Mouse (Mus musculus) intestine, embryonic 16.5 days (tissue): ENCODE results near the gene Tmem190. TPM values are rescaled to one million over a fixed set of nuclear protein-coding genes. Genes with fewer than 3 reads are reported as not detected.

ENCODE experiments used
- ATAC-seq: fragments of 200-750 bp; cut with Nextera tagmentation; 2 replicates; pipeline ENCODE4 v1.8.0; 2017; ENCODE audit warnings: moderate TSS enrichment, moderate library complexity
- H3K27ac ChIP-seq: fragments of 300-500 bp; sonication (generic); 2 replicates; pipeline ENCODE4 v1.5.1; 2014; ENCODE audit warnings: mild to moderate bottlenecking, low read length
- H3K27me3 ChIP-seq: fragments of 300-500 bp; sonication (generic); replicated peaks from 2 replicates; pipeline ENCODE4 v1.6.1; 2014; ENCODE audit warnings: low read length, control low read depth, mixed read lengths; ENCODE audit not compliant: control insufficient read depth, insufficient read depth
- H3K36me3 ChIP-seq: fragments of 300-500 bp; sonication (generic); 2 replicates; pipeline ENCODE4 v1.6.1; 2014; ENCODE audit warnings: low read length, control low read depth; ENCODE audit not compliant: control insufficient read depth, insufficient read depth
- H3K4me1 ChIP-seq: fragments of 300-500 bp; sonication (generic); 2 replicates; pipeline ENCODE4 v1.6.1; 2014; ENCODE audit warnings: low read length, control low read depth, mixed read lengths; ENCODE audit not compliant: control insufficient read depth, insufficient read depth
- H3K4me2 ChIP-seq: fragments of 300-500 bp; sonication (generic); 2 replicates; pipeline ENCODE4 v1.6.1; 2014; ENCODE audit warnings: low read depth, low read length, control low read depth
- H3K4me3 ChIP-seq: fragments of 300-500 bp; sonication (generic); 2 replicates; pipeline ENCODE4 v1.5.1; 2014; ENCODE audit warnings: mild to moderate bottlenecking, low read length
- H3K9ac ChIP-seq: fragments of 300-500 bp; sonication (generic); 2 replicates; pipeline ENCODE4 v1.6.1; 2014; ENCODE audit warnings: low read depth, low read length
- H3K9me3 ChIP-seq: fragments of 300-500 bp; sonication (generic); 2 replicates; pipeline ENCODE4 v1.6.1; 2016; ENCODE audit warnings: low read length, control low read depth; ENCODE audit not compliant: control insufficient read depth
- WGBS: fragments of 180-500 bp; shearing (Covaris S2); extraction: QIAGEN DNeasy Blood & Tissue Kit; methylation state at CpG from one replicate; pipeline ENCODE4 v1.1.7; 2014; 5-methylcytosine and 5-hydroxymethylcytosine counted together
- polyA plus RNA-seq: library from polyadenylated mRNA; unstranded; fragments of >200 nt; fragmentation: Nextera tagmentation; extraction: Ambion mirVana; gene quantifications from 2 replicates; pipeline ENCODE4 v1.2.1, GENCODE M21; 2015

Gene Tmem190
- polyA plus RNA-seq, 1 experiment from 2014 or later, result 1.0 TPM

DNA sequence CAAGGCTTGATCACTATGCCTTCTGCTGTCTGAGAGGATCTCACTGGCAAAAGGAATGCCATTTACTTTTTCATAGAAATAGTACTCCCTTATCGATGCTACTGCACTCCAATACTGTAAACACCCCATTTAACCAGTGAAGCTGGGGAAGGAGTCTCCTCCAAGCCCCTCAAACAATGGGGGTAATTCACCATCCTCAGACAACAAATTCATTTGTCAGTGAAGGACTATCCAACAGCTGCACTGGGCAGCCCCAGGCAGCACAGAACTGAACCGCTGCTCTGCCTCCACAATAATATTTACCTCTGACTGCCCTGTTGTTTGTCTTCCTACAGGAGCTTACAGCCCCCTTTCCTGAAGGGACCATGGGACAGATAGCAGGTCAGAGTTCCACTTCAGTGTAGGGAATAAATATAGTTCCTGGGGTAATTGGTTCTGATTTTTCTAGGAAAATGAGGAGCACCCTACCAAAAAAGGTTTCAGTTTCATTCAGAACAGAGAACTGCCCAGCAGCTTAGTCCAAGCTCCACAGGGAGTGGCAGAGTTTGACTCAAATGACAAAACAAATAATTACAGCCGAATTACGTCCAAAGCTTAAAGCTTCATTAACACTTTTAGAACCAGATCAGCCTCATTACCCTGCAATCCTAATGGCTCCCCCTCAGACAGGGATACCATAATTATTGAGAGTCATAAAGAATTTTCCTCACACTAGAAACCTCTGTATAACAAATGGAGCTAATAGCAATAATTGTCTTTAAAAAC is 17.6 kb upstream of the Tmem190 start:
- Histone ChIP-seq H3K9me3 (no peaks in the 10 kb centered on the region), H3K27me3 (no peaks in the 10 kb centered on the region), H3K27ac (no peak overlapping the region), H3K36me3 (no peaks in the 10 kb centered on the region), H3K9ac (no peak overlapping the region), H3K4me3 (no peak overlapping the region), H3K4me1 (0 out of 2 replicates have a peak, but pooled peaks cover 4% of the 10 kb centered on the region), H3K4me2 (no peak overlapping the region)
- ATAC-seq, result no peak
- 9% methylated on average over 4 of the region's 4 CpGs for WGBS

DNA sequence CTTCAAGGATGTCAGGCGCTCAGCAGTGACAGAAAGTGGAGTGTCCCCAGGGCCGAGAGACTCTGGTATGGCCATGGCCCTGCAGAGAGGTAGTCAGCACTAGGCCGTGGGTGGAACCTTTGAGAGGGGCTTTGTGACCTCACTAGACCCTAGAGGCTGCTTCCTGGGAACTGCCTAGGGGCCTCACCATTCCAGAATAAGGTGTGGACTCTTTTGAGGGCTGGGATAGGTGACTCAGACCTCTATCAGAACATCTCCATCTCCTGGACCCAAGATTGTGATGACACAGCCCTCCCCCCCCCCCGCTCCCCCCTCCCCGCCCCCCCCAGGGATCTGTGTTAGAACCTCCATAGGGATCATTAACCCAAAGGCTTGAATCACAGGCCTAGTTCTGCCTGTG is 11.5 kb upstream of the Tmem190 start, which contains the start of gene Fam71e2:
Fam71e2 (minus strand) TSS at position 101 of the 400 bp plus-strand sequence.
- 73% methylated on average over 4 of the region's 5 CpGs for WGBS
- Histone ChIP-seq H3K4me1 (no peaks in the 10 kb centered on the region), H3K27ac (no peak within 1 kb of the TSS), H3K9ac (no peak within 1 kb of the TSS), H3K36me3 (no peaks in the 10 kb centered on the region), H3K4me3 (no peak within 1 kb of the TSS), H3K27me3 (peaks cover 13% of the 10 kb centered on the region), H3K4me2 (no peak within 1 kb of the TSS), H3K9me3 (no peaks in the 10 kb centered on the region)
- ATAC-seq, result no peak

DNA sequence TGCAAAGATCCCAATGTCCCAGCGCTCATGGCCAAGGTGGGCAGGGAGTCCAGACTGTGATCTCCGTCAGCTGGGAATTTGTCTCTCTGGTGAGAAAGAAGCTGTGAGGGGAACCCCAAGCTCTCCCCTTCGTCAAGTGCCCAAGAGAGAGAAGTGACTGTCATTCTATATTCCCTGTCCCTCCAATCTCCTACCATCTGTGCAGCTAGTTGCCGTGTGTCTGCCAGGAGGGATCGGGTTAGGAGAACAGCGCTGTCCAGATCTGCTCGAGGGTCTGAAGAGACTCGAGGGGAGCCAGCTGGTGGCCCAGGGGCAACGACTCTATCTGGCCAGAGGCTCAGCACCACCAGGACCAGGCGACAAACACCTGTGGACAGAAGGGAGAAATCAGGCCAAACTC is 6.6 kb upstream of the Tmem190 start:
- no peak overlapping the region for H3K4me3 ChIP-seq
- peaks cover 42% of the 10 kb centered on the region for H3K27me3 ChIP-seq
- peaks cover 11% of the 10 kb centered on the region for H3K4me1 ChIP-seq
- H3K27ac ChIP-seq, result no peak overlapping the region
- ATAC-seq, result no peak
- WGBS, result 48% methylated on average over 10 of the region's 10 CpGs
- no peaks in the 10 kb centered on the region for H3K36me3 ChIP-seq
- no peak overlapping the region for H3K4me2 ChIP-seq
- H3K9ac ChIP-seq, result no peak overlapping the region
- no peaks in the 10 kb centered on the region for H3K9me3 ChIP-seq

DNA sequence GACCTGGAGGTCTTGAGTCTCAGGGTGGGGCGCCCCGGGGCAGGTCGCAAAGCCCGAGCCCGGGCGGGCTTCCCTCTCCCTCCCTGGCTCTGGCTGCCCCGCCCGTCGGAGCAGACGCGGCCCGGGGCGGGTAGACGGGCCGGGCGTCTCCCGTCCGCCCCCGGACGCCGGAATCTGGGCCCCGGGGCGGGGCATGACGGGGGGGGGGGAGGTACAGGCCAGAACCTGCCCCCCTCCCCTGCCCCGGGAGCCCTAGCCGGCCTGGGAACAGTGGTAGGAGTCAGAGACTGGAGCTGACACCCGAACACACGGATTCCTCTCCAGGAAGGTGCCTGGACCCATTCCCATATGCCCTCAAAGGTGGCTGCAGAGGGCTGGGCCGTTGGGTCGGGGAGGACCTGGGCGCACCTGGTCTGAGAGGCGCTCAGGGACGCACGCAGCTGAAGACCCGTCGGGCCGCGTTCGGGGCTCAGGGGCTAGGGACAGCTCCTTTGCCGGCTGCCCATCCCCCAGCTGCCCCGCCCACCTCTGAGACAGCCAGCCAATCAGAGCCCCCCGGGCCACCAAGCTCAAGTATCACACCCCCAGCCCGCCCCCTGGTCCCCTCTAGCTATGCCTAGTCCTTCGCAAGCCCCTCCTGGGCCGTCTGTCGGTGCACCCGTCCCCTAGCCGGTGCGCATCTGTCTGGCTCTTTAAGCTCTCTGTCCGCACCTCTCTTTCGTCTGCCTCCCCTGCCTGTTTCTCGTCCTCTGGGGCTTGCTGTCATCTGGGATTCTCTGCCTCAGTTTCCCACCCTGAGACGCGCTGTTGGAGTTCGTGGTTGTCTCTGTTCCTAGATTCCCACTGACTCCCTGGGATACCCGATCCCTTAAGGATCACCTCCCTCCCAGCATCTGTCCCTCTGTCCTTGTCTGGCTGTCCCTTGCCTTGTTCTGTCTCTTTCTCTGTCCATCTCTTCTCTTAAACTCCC is 5.6 kb upstream of the Tmem190 start:
- no peak overlapping the region for H3K27ac ChIP-seq
- no peaks in the 10 kb centered on the region for H3K9me3 ChIP-seq
- H3K4me3 ChIP-seq, result peak overlapping the region; percentile 49
- under 1% methylated on average over 37 of the region's 56 CpGs for WGBS
- H3K4me2 ChIP-seq, result peak overlapping the region; percentile 59
- peak; percentile 73 for ATAC-seq
- peak overlapping the region; percentile 59 for H3K9ac ChIP-seq
- H3K4me1 ChIP-seq, result peaks cover 11% of the 10 kb centered on the region
- peaks cover 42% of the 10 kb centered on the region for H3K27me3 ChIP-seq
- H3K36me3 ChIP-seq, result no peaks in the 10 kb centered on the region

DNA sequence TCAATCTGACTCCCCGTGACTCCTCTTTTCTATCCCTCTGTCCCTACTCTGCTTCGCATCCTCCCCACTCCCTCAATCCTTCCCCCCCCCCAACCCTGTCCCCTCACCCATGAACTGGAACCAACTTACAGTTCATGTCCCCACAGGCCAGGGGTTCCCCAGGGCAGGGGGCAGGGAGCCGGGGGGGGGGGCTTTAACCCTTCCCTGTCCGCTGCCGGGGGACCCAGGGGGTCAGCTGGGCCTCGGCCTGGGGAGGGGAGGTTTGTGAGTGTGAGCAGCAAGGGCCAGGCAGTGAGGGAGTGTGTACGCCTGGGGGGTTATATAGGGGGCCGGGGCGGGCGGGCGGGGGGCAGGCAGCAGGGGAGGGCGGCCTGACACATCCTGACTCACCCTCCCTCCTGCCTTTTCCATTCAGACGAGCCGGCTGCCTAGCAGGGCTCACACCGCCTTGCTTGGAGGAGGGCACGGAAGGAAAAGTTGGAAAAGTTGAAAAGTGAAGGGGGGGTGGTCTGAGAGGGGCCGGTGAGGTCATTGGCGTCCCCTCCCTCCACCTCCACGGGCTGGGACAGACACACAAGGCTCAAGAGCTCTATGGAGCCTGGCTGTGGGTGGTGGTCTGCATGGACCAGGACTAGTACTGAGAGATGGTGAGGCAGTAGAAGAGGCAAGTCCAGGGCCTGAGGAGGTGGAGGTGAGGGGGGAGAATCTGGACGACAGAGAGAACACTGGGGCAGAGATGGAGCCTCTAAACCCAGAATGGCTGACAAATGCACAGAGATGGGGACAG is 4.7 kb upstream of the Tmem190 start:
- Histone ChIP-seq H3K4me3 (no peak overlapping the region), H3K27me3 (peaks cover 42% of the 10 kb centered on the region), H3K4me2 (no peak overlapping the region), H3K36me3 (no peaks in the 10 kb centered on the region), H3K27ac (no peak overlapping the region), H3K9ac (no peak overlapping the region), H3K9me3 (no peaks in the 10 kb centered on the region), H3K4me1 (peaks cover 11% of the 10 kb centered on the region)
- 4% methylated on average over 17 of the region's 20 CpGs for WGBS
- no peak for ATAC-seq

DNA sequence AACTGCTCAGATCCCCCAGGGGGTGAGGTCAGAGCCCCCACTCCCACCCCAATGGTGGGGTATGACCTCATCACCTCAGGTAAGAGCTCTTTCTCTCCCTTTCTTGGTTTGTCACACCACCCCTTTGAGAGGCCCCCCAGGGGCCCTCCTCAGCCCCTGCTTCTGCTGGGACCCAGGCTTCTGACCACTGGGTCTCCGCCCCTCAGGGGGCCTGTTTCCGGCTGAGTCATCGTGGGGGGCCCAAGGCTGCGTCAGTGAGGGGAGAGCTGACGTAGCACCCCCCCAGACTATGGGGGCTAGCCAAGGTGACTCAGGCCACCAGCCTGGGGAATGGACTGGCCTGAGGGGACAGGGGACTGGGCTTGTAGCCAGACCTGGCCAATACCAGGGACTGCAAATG is 2.8 kb upstream of the Tmem190 start:
- no peak overlapping the region for H3K4me3 ChIP-seq
- H3K36me3 ChIP-seq, result peaks cover 3% of the 10 kb centered on the region; the same call in 1 of the 2 replicates
- peaks cover 39% of the 10 kb centered on the region for H3K27me3 ChIP-seq
- H3K4me2 ChIP-seq, result no peak overlapping the region
- no peak for ATAC-seq
- H3K9ac ChIP-seq, result no peak overlapping the region
- H3K27ac ChIP-seq, result no peak overlapping the region
- H3K4me1 ChIP-seq, result peaks cover 11% of the 10 kb centered on the region
- 32% methylated on average over 5 of the region's 5 CpGs for WGBS
- no peaks in the 10 kb centered on the region for H3K9me3 ChIP-seq

DNA sequence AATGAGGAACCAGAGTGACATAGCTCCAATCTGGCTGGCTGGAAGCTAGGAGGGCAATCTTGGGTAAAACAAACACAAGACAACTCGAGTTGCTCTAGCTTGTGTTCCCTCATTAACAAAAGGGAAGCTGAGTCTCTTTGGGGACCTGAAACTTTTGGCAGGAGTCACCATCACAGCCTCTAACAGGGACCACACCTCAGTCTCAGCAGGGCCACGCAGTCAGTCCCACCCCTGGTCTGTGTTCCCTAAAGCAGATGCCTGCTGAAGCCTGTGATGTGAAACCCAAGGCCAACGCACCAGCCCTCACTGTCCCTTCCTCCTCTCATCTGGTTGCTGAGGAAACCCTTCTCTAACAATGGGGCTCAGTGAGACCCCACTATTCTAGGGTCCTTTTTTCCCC is 607 bp upstream of the Tmem190 start:
- Histone ChIP-seq H3K9ac (no peak overlapping the region), H3K4me3 (no peak overlapping the region), H3K27ac (no peak overlapping the region), H3K9me3 (no peaks in the 10 kb centered on the region), H3K4me1 (peaks cover 7% of the 10 kb centered on the region), H3K36me3 (peaks cover 5% of the 10 kb centered on the region; the same call in 1 of the 2 replicates), H3K4me2 (no peak overlapping the region), H3K27me3 (peaks cover 21% of the 10 kb centered on the region)
- no peak for ATAC-seq
- WGBS, result 41% methylated on average over 3 of the region's 3 CpGs

DNA sequence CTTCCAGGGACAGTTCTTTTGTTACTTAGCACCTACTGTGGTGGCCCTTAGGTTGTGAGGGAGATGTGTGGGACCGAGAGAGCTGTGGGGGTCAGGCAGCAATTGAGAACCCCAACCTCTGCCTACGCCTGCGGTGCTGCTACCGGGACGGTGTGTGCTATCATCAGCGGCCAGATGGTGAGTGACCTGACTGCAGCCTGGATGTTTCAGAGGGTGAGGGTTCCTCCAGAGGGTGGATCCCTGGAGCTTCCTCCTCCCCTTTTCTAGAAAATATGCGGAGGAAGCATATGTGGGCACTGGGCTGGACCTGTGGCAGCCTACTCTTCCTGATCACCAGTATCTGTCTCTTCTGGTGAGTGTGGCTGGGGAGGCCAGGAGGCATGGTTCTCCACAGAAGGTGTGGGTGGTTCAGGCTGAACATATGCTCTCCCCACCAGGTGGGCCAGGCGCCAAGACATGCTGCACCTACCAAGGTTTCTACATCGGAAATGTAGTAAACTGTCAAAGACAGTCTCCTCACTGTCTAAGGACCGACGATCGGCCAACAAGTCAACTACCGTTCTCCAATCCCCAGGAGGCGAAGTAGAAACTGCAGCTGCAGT is 1.0 kb downstream of the Tmem190 start:
- Histone ChIP-seq H3K4me1 (0 out of 2 replicates have a peak, but pooled peaks cover 8% of the 10 kb centered on the region), H3K9me3 (no peaks in the 10 kb centered on the region), H3K27me3 (peaks cover 4% of the 10 kb centered on the region), H3K27ac (no peak overlapping the region), H3K4me3 (no peak overlapping the region), H3K36me3 (peaks cover 5% of the 10 kb centered on the region; the same call in 1 of the 2 replicates), H3K9ac (no peak overlapping the region), H3K4me2 (no peak overlapping the region)
- 84% methylated on average over 14 of the region's 14 CpGs for WGBS
- ATAC-seq, result no peak
